Comparison of ENCODE assay signal across 17 mouse cellular contexts in the genomic region with DNA sequence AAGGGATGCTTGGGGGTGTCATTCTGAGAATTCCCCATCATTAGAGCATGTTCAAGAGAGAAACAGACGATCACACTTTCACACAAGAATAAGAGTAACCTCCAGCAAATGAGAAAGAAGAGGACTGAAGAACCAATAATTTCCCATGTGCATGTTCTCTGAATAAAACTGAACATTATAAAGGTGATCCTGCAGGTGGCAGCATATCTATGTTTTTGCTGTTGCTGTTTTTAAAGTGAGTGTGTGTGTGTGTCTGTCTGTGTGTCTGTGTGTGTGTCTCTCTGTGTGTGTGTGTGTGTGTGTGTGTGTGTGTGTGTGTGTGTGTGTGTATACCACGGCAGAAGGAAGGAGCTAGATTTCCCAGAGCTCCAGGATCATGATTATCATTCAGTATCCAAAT. TPM values are rescaled to one million over a fixed set of nuclear protein-coding genes. Genes with fewer than 3 reads are reported as not detected.
DNase-seq lines count a peak whose midpoint lies in the region; ATAC-seq and TF ChIP-seq lines count a peak whose summit lies in the region.
"Had no signal": no experiment of that assay in that cellular context is flagged by ENCODE, and none has a peak within 500 bp of the region (broad histone marks: within the 10 kb centered on the region; RNA-seq: fewer than 3 reads in every experiment).

No protein-coding gene starts in this region.

- no peaks in the 10 kb centered on the region for H3K36me3 ChIP-seq in embryonic facial prominence, embryonic 11.5 days (replicated peaks; ENCODE audit: control insufficient read depth, insufficient read depth, low read depth, low read length)
- peaks cover 4% of the 10 kb centered on the region for H3K36me3 ChIP-seq in embryonic facial prominence, embryonic 10.5 days (replicated peaks)
- no peaks in the 10 kb centered on the region for H3K36me3 ChIP-seq in kidney, embryonic 15.5 days
- 0 out of 2 replicates have a peak, but pooled peaks cover 6% of the 10 kb centered on the region for H3K36me3 ChIP-seq in thymus, adult 2 months (ENCODE audit: control insufficient read depth, insufficient read depth, low read length)
- H3K36me3 ChIP-seq: heart, embryonic 15.5 days; stomach, embryonic 15.5 days had no signal

- DNase-seq in embryonic facial prominence, embryonic 11.5 days (ENCODE audit: low spot score): peak; percentile 8
- no peak for DNase-seq in embryonic facial prominence, embryonic 10.5 days (ENCODE audit: low spot score)
- DNase-seq in kidney, postnatal 14 days: peak; percentile 3
- DNase-seq in thymus, postnatal 14 days: peak; percentile 7
- no peak for DNase-seq in thymus, adult 2 months
- DNase-seq in urinary bladder, postnatal 14 days (ENCODE audit: low spot score): no peak
- no peak for DNase-seq in gastrocnemius, postnatal 36 days
- DNase-seq: B cell, adult 2 months; cerebellum, postnatal 10 days; gastrocnemius, postnatal 10 days; left cerebral cortex, postnatal 4 days had no signal

- no peak for TF ChIP-seq CTCF in thymus, adult 2 months (IDR thresholded peaks at IDR 0.05; ENCODE audit: borderline replicate concordance, control insufficient read depth, extremely low read depth, insufficient read depth, low read length, poor library complexity)

- no peak overlapping the region for H3K4me2 ChIP-seq in embryonic facial prominence, embryonic 11.5 days (ENCODE audit: low read depth, low read length)
- H3K4me2 ChIP-seq in kidney, embryonic 15.5 days: no peak overlapping the region
- H3K4me2 ChIP-seq: forebrain, embryonic 13.5 days; heart, embryonic 15.5 days; stomach, embryonic 15.5 days had no signal

- H3K27me3 ChIP-seq in embryonic facial prominence, embryonic 11.5 days (ENCODE audit: control insufficient read depth, insufficient read depth, low read length): no peaks in the 10 kb centered on the region
- peaks cover 21% of the 10 kb centered on the region for H3K27me3 ChIP-seq in embryonic facial prominence, embryonic 10.5 days (replicated peaks; ENCODE audit: low read depth, poor library complexity, severe bottlenecking)
- H3K27me3 ChIP-seq in kidney, embryonic 15.5 days: no peaks in the 10 kb centered on the region
- no peaks in the 10 kb centered on the region for H3K27me3 ChIP-seq in thymus, adult 2 months (ENCODE audit: control insufficient read depth, insufficient read depth, low read length)
- H3K27me3 ChIP-seq: forebrain, embryonic 13.5 days; heart, embryonic 15.5 days; megakaryocyte, embryonic 14.5 days; stomach, embryonic 15.5 days had no signal

- no peak for TF ChIP-seq POLR2A in thymus, adult 2 months (IDR thresholded peaks at IDR 0.05; ENCODE audit: control insufficient read depth, extremely low read depth, insufficient read depth, low read length, poor library complexity)

- no peaks in the 10 kb centered on the region for H3K4me1 ChIP-seq in embryonic facial prominence, embryonic 11.5 days (ENCODE audit: control insufficient read depth, insufficient read depth, low read length)
- no peaks in the 10 kb centered on the region for H3K4me1 ChIP-seq in embryonic facial prominence, embryonic 10.5 days
- H3K4me1 ChIP-seq in kidney, embryonic 15.5 days: no peaks in the 10 kb centered on the region
- H3K4me1 ChIP-seq in thymus, adult 2 months (replicated peaks; ENCODE audit: control insufficient read depth, insufficient read depth, low read length): no peaks in the 10 kb centered on the region
- H3K4me1 ChIP-seq: forebrain, embryonic 13.5 days; heart, embryonic 15.5 days; megakaryocyte, embryonic 14.5 days; stomach, embryonic 15.5 days had no signal

- WGBS in embryonic facial prominence, embryonic 11.5 days: 76% methylated on average over 2 of the region's 2 CpGs
- 81% methylated on average over 2 of the region's 2 CpGs for WGBS in embryonic facial prominence, embryonic 10.5 days
- WGBS in kidney, embryonic 15.5 days: 96% methylated on average over 1 of the region's 2 CpGs
- WGBS in thymus, adult 2 months: 77% methylated on average over 2 of the region's 2 CpGs

- no peak for ATAC-seq in embryonic facial prominence, embryonic 11.5 days (replicated peaks; ENCODE audit: insufficient number of reproducible peaks, low FRiP score, low TSS enrichment, low read depth)
- no peak for ATAC-seq in kidney, embryonic 15.5 days (replicated peaks; ENCODE audit: low FRiP score)
- ATAC-seq: forebrain, embryonic 13.5 days had no signal

- no peaks in the 10 kb centered on the region for H3K9me3 ChIP-seq in embryonic facial prominence, embryonic 11.5 days (replicated peaks; ENCODE audit: control insufficient read depth, low read length)
- H3K9me3 ChIP-seq in embryonic facial prominence, embryonic 10.5 days: no peaks in the 10 kb centered on the region
- no peaks in the 10 kb centered on the region for H3K9me3 ChIP-seq in kidney, embryonic 15.5 days (replicated peaks)
- H3K9me3 ChIP-seq: forebrain, embryonic 13.5 days; heart, embryonic 15.5 days; megakaryocyte, embryonic 14.5 days; stomach, embryonic 15.5 days had no signal

- intact Hi-C loops in gastrocnemius, postnatal 36 days (cut with DNase I): loop anchor here (5.0 kb wide), 1 partner anchor 212 kb away; no protein-coding TSS in a partner anchor

- H3K27ac ChIP-seq in embryonic facial prominence, embryonic 11.5 days (replicated peaks; ENCODE audit: low read depth, low read length): no peak overlapping the region
- no peak overlapping the region for H3K27ac ChIP-seq in embryonic facial prominence, embryonic 10.5 days (replicated peaks)
- H3K27ac ChIP-seq in kidney, embryonic 15.5 days: no peak overlapping the region
- H3K27ac ChIP-seq in thymus, adult 2 months (ENCODE audit: control insufficient read depth, insufficient read depth, low read length): no peak overlapping the region
- H3K27ac ChIP-seq: forebrain, embryonic 13.5 days; heart, embryonic 15.5 days; stomach, embryonic 15.5 days had no signal

- no peak overlapping the region for H3K9ac ChIP-seq in embryonic facial prominence, embryonic 11.5 days (replicated peaks; ENCODE audit: low read length)
- no peak overlapping the region for H3K9ac ChIP-seq in kidney, embryonic 15.5 days
- H3K9ac ChIP-seq: forebrain, embryonic 13.5 days; heart, embryonic 15.5 days; stomach, embryonic 15.5 days had no signal

- H3K4me3 ChIP-seq in embryonic facial prominence, embryonic 11.5 days (ENCODE audit: low read depth, low read length): no peak overlapping the region
- H3K4me3 ChIP-seq in embryonic facial prominence, embryonic 10.5 days: no peak overlapping the region
- no peak overlapping the region for H3K4me3 ChIP-seq in kidney, embryonic 15.5 days (replicated peaks)
- H3K4me3 ChIP-seq in thymus, adult 2 months (ENCODE audit: control insufficient read depth, insufficient read depth, low read length): no peak overlapping the region
- H3K4me3 ChIP-seq: forebrain, embryonic 13.5 days; heart, embryonic 15.5 days; megakaryocyte, embryonic 14.5 days; myocyte; stomach, embryonic 15.5 days had no signal

RNA-seq across cellular contexts. Expression of a gene that starts 19.7 kb away (rescaled TPM):
- 20.0 and 20.5 TPM in 2 replicates for polyA plus RNA-seq in embryonic facial prominence, embryonic 11.5 days (2014; fragmentation: Nextera tagmentation; extraction: Ambion mirVana)
- polyA plus RNA-seq in embryonic facial prominence, embryonic 10.5 days (2016; fragmentation: Nextera tagmentation; extraction: Ambion mirVana): 14.8 and 15.3 TPM in 2 replicates
- polyA plus RNA-seq in kidney, embryonic 15.5 days (2015; fragmentation: Nextera tagmentation; extraction: Ambion mirVana): 18.8 and 19.5 TPM in 2 replicates
- 0.77 and 0.86 TPM in 2 replicates for polyA plus RNA-seq in thymus, adult 2 months (2012; rRNA removed)
- 1 to 10 TPM; 3.5 to 4.1 TPM for total RNA-seq in gastrocnemius, postnatal 36 days (2021)

Comparison
In these comparisons a context has a peak if more than half of its experiments do, and no peak if none do; other contexts are left out.
1. DNase-seq: peak in embryonic facial prominence, embryonic 11.5 days (single experiment), kidney, postnatal 14 days (single experiment) and thymus, postnatal 14 days (single experiment); none in embryonic facial prominence, embryonic 10.5 days (single experiment), thymus, adult 2 months (single experiment), urinary bladder, postnatal 14 days (single experiment) and gastrocnemius, postnatal 36 days (0 of 2).